Mouse (Mus musculus): ENCODE measurements around the gene Olfr389. TPM values are rescaled to one million over a fixed set of nuclear protein-coding genes. Genes with fewer than 3 reads are reported as not detected.

Gene Olfr389
- not detected for total RNA-seq (2021)
- long read RNA-seq, experiment 1, result 0 reads
- long read RNA-seq, experiment 2, result 0 reads

DNA sequence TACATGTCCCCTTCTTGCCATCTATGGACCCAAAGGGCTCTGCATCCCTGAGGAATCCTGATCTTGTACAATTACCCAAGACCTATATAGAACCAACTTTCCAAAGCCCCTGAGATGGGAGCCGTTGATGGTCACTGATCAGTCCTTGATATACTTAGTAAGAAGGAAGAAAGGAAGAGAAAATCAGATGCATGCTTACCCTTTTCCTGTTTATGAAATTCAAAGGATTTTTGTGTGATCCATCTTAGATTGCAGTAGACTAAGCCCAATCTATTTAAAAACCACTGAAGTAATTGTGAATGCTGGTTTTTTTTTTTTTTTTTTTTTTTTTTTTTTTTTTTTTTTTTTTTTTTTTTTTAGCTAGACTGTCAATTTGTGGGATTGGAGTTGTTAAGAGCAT, at the start of gene Olfr389:
Gene Olfr389, minus strand, starts transcription at position 101 of the 400 bp plus-strand sequence.
- DNase-seq, result no peak

DNA sequence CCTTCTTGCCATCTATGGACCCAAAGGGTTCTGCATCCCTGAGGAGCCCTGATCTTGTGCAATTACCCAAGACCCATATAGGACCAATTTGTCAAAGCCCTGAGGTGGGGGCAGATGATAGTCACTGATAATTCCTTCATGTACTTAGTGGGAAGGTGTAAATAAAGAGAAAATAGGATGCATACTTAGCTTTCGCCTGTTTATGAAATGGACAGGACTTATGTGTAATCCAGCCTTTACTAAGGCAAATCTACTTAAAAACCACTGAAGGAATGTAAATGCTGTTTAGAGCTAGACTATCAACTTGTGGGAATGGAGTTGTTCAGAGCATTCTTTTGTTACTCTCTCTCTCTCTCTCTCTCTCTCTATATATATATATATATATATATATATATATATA, 36.4 kb upstream of the Olfr389 start, which contains the start of gene Olfr392:
Gene Olfr392, minus strand, starts transcription at position 101 of the 400 bp plus-strand sequence.
- DNase-seq, result no peak

DNA sequence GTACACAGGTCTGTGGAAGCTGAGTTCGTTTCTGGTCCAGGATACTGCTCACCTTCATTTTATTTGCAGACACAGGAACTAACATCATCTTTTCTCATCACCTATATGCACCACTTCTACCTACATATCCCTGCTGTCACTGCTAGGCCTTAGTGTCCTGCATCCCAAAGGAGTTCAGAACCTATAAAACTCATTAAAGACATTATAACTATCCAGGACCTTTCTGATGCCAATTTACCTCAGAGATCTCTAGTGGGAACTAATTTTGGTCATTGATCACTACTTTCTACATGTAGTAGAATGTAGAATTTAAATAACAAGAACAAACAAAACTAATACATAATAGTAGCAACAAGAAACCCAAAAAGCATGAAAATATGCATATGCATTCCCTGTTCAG, 22.4 kb upstream of the Olfr389 start, which contains the start of gene Olfr391-ps:
Gene Olfr391-ps, minus strand, starts transcription at position 101 of the 400 bp plus-strand sequence.
- DNase-seq, result no peak

DNA sequence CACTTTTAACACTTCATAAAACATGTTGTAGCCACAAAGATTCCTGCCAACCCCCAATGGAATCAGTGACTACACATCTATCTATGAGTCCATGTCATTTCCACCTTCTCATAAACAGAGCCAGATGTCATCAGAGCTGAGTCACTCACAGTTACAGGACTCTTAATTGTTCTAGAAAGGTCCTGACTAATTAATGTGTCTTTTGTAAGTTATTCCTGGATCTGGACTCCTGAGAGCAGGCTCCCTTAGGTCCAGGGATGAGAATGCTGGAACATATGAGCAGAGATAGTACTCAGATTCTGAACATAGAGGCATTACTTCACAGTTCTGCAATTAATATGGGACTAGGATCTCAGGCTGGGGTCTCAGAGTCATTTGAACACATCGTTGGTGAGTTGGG, 2.2 kb upstream of the Olfr389 start, which contains the start of gene Olfr390:
Gene Olfr390, plus strand, starts transcription at position 301 of the 400 bp plus-strand sequence.
- no peak for DNase-seq

DNA sequence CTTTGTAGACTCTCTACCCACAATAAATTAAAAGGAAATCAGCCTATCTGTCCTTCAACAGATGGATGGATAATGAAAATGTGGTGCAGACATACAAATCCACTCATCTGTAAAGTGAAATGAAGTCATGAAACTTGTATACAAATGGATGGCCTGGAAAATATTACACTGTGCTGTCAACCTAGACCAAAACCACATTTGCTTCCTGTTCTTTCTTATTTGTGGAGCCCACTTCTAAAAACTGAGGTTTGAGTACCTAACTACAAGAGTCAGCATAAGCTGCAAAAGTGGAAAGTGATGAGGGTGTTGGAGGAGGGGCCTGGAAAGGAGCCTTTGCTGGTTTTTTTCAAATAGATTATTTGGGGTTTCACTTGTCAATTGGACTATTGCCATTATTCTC, 21.4 kb downstream of the Olfr389 start:
- no peak for DNase-seq

Other genes with a start within 250 kb of the Olfr389 start
- not detected for gene Olfr385, start 187.7 kb downstream of the Olfr389 start, total RNA-seq (2021)
- not detected for gene Olfr384, start 182.1 kb downstream of the Olfr389 start, total RNA-seq (2021)
- gene Zfp735, start 91.9 kb downstream of the Olfr389 start, total RNA-seq (2021), result not detected
- not detected for gene Olfr390, start 2.3 kb upstream of the Olfr389 start, total RNA-seq (2021)
- gene Olfr391-ps, start 22.3 kb upstream of the Olfr389 start, total RNA-seq (2021), result not detected
- gene Olfr392, start 36.3 kb upstream of the Olfr389 start, total RNA-seq (2021), result not detected
- not detected for gene Olfr393, start 70.7 kb upstream of the Olfr389 start, total RNA-seq (2021)
- not detected for gene Olfr394, start 110.1 kb upstream of the Olfr389 start, total RNA-seq (2021)
- not detected for gene Olfr395, start 128.6 kb upstream of the Olfr389 start, total RNA-seq (2021)
- not detected for gene Olfr23, start 156.0 kb upstream of the Olfr389 start, total RNA-seq (2021)
- gene Olfr397, start 180.1 kb upstream of the Olfr389 start, total RNA-seq (2021), result not detected
- gene Olfr398, start 209.7 kb upstream of the Olfr389 start, total RNA-seq (2021), result not detected